Mouse (Mus musculus) olfactory bulb, adult 2 months (tissue): ENCODE data around the gene Cux2. TPM values are rescaled to one million over a fixed set of nuclear protein-coding genes. Genes with fewer than 3 reads are reported as not detected.

ENCODE experiments used
- H3K27ac ChIP-seq: fragments of 200-500 bp; 2 replicates; pipeline ENCODE4 v1.5.1; 2012; ENCODE audit warnings: low read depth, low read length; ENCODE audit not compliant: insufficient read depth
- H3K4me1 ChIP-seq: fragments of 200-500 bp; 2 replicates; pipeline ENCODE4 v1.6.1; 2012; ENCODE audit warnings: low read length; ENCODE audit not compliant: control insufficient read depth, insufficient read depth
- H3K4me3 ChIP-seq: fragments of 200-500 bp; 2 replicates; pipeline ENCODE4 v1.5.1; 2012; ENCODE audit warnings: mild to moderate bottlenecking, low read depth, low read length, moderate library complexity; ENCODE audit not compliant: insufficient read depth
- CTCF ChIP-seq: fragments of 200-500 bp; IDR thresholded peaks from 2 replicates; pipeline ENCODE4 v1.5.1; 2012; ENCODE audit warnings: low read depth, mild to moderate bottlenecking, low read length, moderate library complexity; ENCODE audit not compliant: insufficient read depth
- POLR2A ChIP-seq: fragments of 200-500 bp; IDR thresholded peaks from 2 replicates; pipeline ENCODE4 v1.6.1; 2012; ENCODE audit warnings: mild to moderate bottlenecking, low read depth, low read length, moderate library complexity; ENCODE audit not compliant: insufficient read depth
- WGBS: fragments of 180-500 bp; shearing (Covaris S2); methylation state at CpG from one replicate; pipeline ENCODE4 v1.1.7; 2018; 5-methylcytosine and 5-hydroxymethylcytosine counted together
- polyA plus RNA-seq: library from polyadenylated mRNA; stranded (reverse); fragments of >200 nt; gene quantifications from 2 replicates; pipeline ENCODE4 v1.2.4, GENCODE M21; 2012; ENCODE audit warnings: low replicate concordance; ENCODE audit not compliant: missing spikeins, insufficient read depth, insufficient read length

Cux2 gene
- polyA plus RNA-seq, 1 experiment: not detected

DNA sequence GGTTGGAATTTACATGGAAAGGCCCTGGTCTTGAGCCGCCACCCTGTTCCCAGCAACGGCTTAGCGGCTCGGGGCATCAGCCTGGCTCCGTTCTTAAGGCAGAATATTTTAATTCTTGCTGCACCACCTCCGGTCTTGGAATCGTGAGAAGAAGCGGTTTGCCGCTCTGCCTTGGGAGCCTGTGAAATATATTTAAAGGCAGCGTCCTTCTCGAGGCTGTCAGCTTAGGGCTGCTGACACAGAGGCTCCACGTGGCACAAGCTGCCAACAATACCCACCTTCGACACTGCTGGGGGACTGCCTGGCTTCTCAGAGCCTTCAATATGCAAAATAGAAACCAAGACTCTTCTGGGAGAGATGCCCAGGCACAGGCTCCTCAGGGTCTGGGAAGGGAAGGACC, 18.7 kb upstream of the Cux2 start:
- H3K4me3 ChIP-seq: no peak overlapping the region
- peaks cover 3% of the 10 kb centered on the region; the same call in 1 of the 2 replicates for H3K4me1 ChIP-seq
- H3K27ac ChIP-seq: no peak overlapping the region
- 64% methylated on average over 13 of the region's 13 CpGs for WGBS
- no peak for TF ChIP-seq CTCF
- no peak for TF ChIP-seq POLR2A

DNA sequence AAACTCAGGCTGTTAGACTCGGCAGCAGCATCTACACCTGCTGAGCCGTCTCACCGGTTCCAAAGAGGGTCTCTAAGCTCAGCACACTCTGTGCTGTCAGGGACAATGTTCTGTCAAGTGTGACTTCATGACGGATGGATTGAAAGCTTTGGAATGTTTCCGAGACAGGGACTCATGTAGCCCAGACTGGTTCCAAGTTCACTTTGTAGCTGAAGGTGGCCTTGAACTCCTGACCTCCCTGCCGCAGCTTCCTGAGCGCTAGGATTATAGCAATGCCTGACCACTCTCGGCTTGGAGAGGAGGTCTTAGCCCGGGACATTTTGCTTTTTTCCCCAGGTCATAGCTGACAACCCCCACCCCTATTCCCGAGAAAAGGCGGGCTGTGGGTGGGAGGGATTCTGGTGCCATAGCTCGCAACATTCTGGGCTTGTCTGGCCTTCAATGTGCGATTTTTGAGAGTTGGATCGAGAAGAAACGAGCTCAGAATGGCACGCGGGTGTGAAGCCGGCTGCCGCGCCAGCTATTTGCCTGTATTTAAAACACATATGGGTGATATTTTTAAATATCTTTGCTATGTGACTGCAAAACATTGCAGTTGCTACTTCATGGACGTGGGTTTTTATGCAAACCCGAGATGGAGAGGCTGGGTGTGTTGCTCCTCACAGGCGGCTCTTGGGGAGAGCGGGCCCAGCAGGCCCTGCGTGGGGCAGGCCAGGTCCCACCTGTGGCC, 13.5 kb upstream of the Cux2 start:
- no peak overlapping the region for H3K4me3 ChIP-seq
- WGBS: 73% methylated on average over 25 of the region's 25 CpGs
- no peak for TF ChIP-seq POLR2A
- TF ChIP-seq CTCF: no peak
- peaks cover 6% of the 10 kb centered on the region for H3K4me1 ChIP-seq
- H3K27ac ChIP-seq: no peak overlapping the region

DNA sequence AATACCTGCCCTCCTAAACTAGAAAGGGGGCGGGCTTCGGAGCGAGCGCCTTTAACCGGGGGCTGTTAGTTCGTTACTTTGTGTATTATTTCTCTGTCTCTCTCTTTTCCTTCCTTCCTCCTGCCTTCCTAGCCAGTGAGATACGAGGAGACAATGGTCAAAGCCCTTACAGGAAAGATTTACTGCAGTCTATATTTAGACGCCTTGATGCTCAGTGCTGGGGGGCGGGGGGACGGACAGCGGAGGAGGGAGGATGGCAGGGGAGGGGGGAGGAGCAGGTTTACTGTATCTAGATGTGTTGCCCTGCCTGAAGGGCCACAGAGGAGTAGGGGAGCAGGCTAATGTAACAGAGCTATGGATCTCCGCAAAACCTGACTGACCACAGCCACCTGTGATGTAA, 12.6 kb upstream of the Cux2 start:
- TF ChIP-seq POLR2A (no peak), CTCF (no peak)
- no peak overlapping the region for H3K27ac ChIP-seq
- WGBS: 31% methylated on average over 12 of the region's 12 CpGs
- H3K4me3 ChIP-seq: no peak overlapping the region
- H3K4me1 ChIP-seq: peaks cover 6% of the 10 kb centered on the region

DNA sequence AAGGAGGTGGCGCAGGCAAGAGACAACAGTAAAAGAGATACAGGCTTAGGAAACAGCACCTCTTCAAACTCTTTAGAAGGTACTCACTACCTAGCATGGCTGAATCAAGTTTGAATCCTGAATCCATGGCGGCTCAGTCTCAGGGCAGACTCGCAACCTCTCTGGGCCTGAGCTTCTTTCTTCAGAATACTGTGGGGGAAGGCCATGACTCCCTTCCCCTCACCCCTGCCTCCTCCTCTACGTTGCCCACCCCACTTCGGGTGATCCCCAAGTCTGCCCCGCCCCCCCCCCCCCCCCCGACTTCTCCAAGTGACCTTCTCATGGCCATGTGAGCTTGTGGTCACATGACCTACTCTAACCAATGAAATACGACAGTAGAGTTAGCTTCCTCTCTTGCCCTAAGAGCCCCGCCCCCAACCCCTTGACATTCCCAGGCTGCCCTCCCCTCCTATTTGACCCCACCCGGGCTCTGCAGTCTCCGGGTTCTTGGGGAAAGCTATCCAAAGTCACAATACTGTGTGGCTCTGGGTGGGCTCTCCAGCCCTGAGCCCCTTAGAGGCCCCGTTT, 10.9 kb upstream of the Cux2 start:
- Histone ChIP-seq H3K27ac (no peak overlapping the region), H3K4me3 (no peak overlapping the region), H3K4me1 (peaks cover 6% of the 10 kb centered on the region)
- WGBS: 32% methylated on average over 11 of the region's 12 CpGs
- TF ChIP-seq POLR2A (no peak), CTCF (no peak)

DNA sequence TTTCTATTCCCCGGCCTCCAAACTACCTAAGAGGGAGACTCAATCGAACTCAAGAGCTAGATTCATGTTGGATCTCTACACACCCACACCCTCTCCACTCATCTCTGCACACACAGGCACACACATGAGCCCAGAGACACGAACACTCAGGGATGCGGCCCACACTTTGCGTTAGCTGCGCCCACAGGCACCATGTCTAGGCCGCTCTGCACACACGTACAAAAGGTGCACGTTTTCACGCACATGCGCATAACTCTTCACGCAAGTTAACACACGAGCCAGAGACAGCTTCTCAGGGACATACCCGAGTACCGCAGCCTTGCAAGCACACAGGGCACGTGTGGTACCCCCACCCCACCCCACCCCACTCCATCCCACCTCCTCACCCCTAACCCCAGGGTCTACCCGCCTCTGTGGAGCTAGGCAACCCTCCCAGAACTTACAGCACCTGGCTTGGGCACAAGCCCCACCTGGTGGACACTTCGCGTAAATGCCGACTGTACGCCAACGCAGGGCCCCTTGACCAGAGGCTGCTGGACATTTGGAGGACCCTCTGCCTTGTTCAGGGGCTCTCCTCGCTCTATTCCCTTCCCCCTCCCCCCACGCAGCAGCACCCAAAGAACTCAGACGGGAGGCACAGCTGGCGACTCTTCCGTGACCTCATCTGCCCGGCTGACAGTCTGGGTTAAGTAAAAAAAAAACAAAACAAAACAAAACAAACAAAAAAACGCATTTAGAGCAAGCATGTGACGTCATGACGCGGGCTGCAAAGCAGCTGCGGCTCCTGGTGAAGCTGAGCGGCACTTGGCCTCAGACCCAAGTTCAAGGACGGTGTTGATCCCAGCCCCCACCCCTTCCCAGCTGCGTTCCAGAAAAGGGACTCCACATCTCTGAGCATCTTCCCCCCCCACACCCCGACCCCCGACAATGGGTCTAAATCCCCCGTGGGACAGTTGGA, 9.4 kb upstream of the Cux2 start:
- WGBS: 23% methylated on average over 39 of the region's 39 CpGs
- Histone ChIP-seq H3K4me1 (peaks cover 6% of the 10 kb centered on the region), H3K4me3 (no peak overlapping the region)

DNA sequence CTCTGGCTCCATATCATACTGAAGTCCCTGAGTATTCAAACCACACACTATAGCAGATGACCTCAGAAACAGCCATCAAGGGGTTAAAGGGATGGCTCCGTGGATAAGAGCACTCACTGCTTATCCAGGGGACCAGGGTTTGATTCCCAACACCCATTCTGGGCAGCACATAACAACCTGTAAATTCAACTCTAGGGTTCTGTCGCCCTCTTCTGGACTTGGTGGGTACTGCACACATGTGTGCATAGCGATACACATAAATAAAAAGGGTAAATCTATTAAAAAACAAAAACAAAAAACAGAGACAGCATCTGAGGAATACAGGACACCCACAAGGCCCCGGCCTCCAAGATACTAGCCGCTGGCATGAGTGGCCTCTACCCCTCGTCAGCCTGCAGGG, 7.7 kb upstream of the Cux2 start:
- WGBS: 70% methylated on average over 6 of the region's 6 CpGs
- no peak for TF ChIP-seq CTCF
- TF ChIP-seq POLR2A: no peak
- Histone ChIP-seq H3K4me1 (peaks cover 11% of the 10 kb centered on the region), H3K4me3 (no peak overlapping the region), H3K27ac (no peak overlapping the region)

More for the DNA sequence above, 9.4 kb upstream of the Cux2 start:
- no peak overlapping the region for H3K27ac ChIP-seq
- TF ChIP-seq CTCF (peak; percentile 72), POLR2A (no peak)

DNA sequence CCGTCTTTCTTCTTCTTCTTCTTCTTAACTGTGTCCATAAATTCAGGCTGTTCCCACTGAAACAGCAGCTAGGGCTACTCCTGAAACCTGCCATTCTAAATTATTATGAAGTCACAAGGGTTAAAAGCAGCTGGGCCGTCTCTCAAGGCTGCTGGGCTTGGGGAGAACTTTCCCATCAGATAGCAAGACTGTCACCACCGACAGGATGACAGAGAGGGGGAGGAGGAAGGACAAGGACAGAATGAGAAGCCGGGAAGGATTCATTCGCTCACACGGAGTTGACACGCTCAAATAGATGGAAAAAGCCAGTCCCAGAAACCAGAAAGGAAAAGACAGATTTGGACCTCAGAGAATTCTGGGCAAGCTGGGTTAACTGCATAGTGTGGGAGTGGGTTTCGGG, 6.7 kb upstream of the Cux2 start:
- H3K27ac ChIP-seq: no peak overlapping the region
- H3K4me1 ChIP-seq: peaks cover 11% of the 10 kb centered on the region
- H3K4me3 ChIP-seq: no peak overlapping the region
- 82% methylated on average over 8 of the region's 8 CpGs for WGBS
- TF ChIP-seq CTCF (no peak), POLR2A (no peak)

DNA sequence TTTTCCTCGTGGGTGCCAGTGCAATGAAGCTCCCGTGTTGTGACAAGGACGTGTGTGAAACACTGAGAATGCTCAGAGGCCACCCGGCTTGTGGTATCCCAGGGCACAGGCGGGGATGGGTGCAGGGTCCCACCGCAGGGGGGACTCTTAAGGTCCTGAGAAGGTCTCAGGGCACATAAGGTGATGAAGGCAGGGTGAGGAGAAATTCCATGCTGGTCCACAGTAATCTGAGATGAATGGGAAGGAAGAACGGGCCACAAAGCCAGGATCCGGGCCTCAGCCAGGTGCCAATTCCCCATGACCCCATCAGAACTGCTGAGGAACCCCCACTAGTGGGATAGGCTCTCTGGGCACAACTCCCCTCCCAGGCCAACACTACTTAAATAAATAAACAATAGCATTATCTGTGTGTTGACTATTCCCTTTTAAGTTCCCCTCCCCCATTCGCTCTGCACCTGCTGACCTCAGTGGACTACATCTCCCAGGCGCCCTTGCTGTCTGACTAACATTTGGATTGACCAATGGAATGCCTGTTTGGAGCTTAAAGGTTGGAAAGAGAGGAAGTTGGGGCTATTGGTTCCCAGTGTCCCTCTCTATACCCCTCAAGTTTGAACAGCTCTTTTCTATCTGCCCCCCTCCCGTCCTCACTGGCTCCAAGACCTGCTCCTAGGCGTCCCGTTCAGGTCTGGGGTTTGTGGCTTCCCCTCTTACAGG, 4.4 kb upstream of the Cux2 start:
- no peak overlapping the region for H3K4me3 ChIP-seq
- WGBS: 48% methylated on average over 13 of the region's 13 CpGs
- H3K4me1 ChIP-seq: peaks cover 15% of the 10 kb centered on the region
- no peak for TF ChIP-seq CTCF
- TF ChIP-seq POLR2A: no peak
- no peak overlapping the region for H3K27ac ChIP-seq
